Mouse (Mus musculus) midbrain, embryonic 11.5 days (tissue): Measurements from ENCODE around the gene Eif2ak3. TPM values are rescaled to one million over a fixed set of nuclear protein-coding genes. Genes with fewer than 3 reads are reported as not detected.

Experiments used
- ATAC-seq: fragments of 200-750 bp; cut with Nextera tagmentation; 2 replicates; pipeline ENCODE4 v1.8.0; 2017; ENCODE audit warnings: moderate TSS enrichment, moderate library complexity; ENCODE audit not compliant: low FRiP score
- DNase-seq: peaks from one replicate; pipeline ENCODE4 v3.0.0; 2015; ENCODE audit warnings: low spot score; ENCODE audit errors: missing footprints
- H3K27ac ChIP-seq: fragments of 300-500 bp; sonication (generic); 2 replicates; pipeline ENCODE4 v1.5.1; 2014; ENCODE audit warnings: low read depth, low read length
- H3K27me3 ChIP-seq: fragments of 300-500 bp; sonication (generic); 2 replicates; pipeline ENCODE4 v1.6.1; 2014; ENCODE audit warnings: mild to moderate bottlenecking, low read length, moderate library complexity, mixed read lengths; ENCODE audit not compliant: control insufficient read depth, insufficient read depth
- H3K36me3 ChIP-seq: fragments of 300-500 bp; sonication (generic); 2 replicates; pipeline ENCODE4 v1.6.1; 2014; ENCODE audit warnings: mild to moderate bottlenecking, low read length, moderate library complexity, mixed read lengths; ENCODE audit not compliant: control insufficient read depth, insufficient read depth
- H3K4me1 ChIP-seq: fragments of 300-500 bp; sonication (generic); 2 replicates; pipeline ENCODE4 v1.6.1; 2014; ENCODE audit warnings: low read length; ENCODE audit not compliant: control insufficient read depth, insufficient read depth
- H3K4me2 ChIP-seq: fragments of 300-500 bp; sonication (generic); 2 replicates; pipeline ENCODE4 v1.6.1; 2014; ENCODE audit warnings: mild to moderate bottlenecking, moderate library complexity
- H3K4me3 ChIP-seq: fragments of 300-500 bp; sonication (generic); 2 replicates; pipeline ENCODE4 v1.5.1; 2014; ENCODE audit warnings: low read depth, low read length
- H3K9ac ChIP-seq: fragments of 300-500 bp; sonication (generic); 2 replicates; pipeline ENCODE4 v1.6.1; 2014; ENCODE audit warnings: low read length
- H3K9me3 ChIP-seq: fragments of 300-500 bp; sonication (generic); 2 replicates; pipeline ENCODE4 v1.6.1; 2016; ENCODE audit warnings: low read length; ENCODE audit not compliant: control insufficient read depth
- WGBS: fragments of 180-500 bp; shearing (Covaris S2); extraction: QIAGEN DNeasy Blood & Tissue Kit; methylation state at CpG from one replicate; pipeline ENCODE4 v1.1.7; 2014; 5-methylcytosine and 5-hydroxymethylcytosine counted together
- polyA plus RNA-seq: library from polyadenylated mRNA; unstranded; fragments of >200 nt; fragmentation: Nextera tagmentation; extraction: Ambion mirVana; gene quantifications from 2 replicates; pipeline ENCODE4 v1.2.1, GENCODE M21; 2014

The Eif2ak3 gene
- polyA plus RNA-seq, 1 experiment from 2014 or later, result 9.8 TPM

- Histone ChIP-seq H3K4me1 (no peaks in the 10 kb centered on the region), H3K27ac (no peak overlapping the region), H3K36me3 (no peaks in the 10 kb centered on the region), H3K27me3 (no peaks in the 10 kb centered on the region), H3K9me3 (no peaks in the 10 kb centered on the region), H3K4me2 (no peak overlapping the region), H3K4me3 (no peak overlapping the region), H3K9ac (no peak overlapping the region)
- 81% methylated on average over 10 of the region's 10 CpGs for WGBS
- ATAC-seq, result peak; percentile 76
- DNase-seq, result no peak
Measured at GRCm38 (mm10) chr6:70872128-70872527, 27.8 kb downstream of the Eif2ak3 start.

- DNase-seq (no peak), ATAC-seq (peak; percentile 25; the same call in 1 of the 2 replicates)
- no peak overlapping the region for H3K4me2 ChIP-seq
- no peak overlapping the region for H3K9ac ChIP-seq
- H3K9me3 ChIP-seq, result no peaks in the 10 kb centered on the region
- no peaks in the 10 kb centered on the region for H3K36me3 ChIP-seq
- no peaks in the 10 kb centered on the region for H3K27me3 ChIP-seq
- no peak overlapping the region for H3K27ac ChIP-seq
- 86% methylated on average over 7 of the region's 7 CpGs for WGBS
- H3K4me1 ChIP-seq, result no peaks in the 10 kb centered on the region
- no peak overlapping the region for H3K4me3 ChIP-seq
Measured at GRCm38 (mm10) chr6:70872570-70872969, 28.3 kb downstream of the Eif2ak3 start.

GRCm38 (mm10) chr6:70874035-70874775, 29.9 kb downstream of the Eif2ak3 start:
- ATAC-seq (no peak), DNase-seq (no peak)
- 79% methylated on average over 5 of the region's 5 CpGs for WGBS
- no peaks in the 10 kb centered on the region for H3K36me3 ChIP-seq
- no peak overlapping the region for H3K9ac ChIP-seq
- H3K27me3 ChIP-seq, result no peaks in the 10 kb centered on the region
- no peaks in the 10 kb centered on the region for H3K9me3 ChIP-seq
- no peak overlapping the region for H3K27ac ChIP-seq
- no peak overlapping the region for H3K4me3 ChIP-seq
- H3K4me2 ChIP-seq, result no peak overlapping the region
- H3K4me1 ChIP-seq, result no peaks in the 10 kb centered on the region

GRCm38 (mm10) chr6:70875017-70875416, 30.7 kb downstream of the Eif2ak3 start:
- no peak overlapping the region for H3K27ac ChIP-seq
- no peak overlapping the region for H3K4me2 ChIP-seq
- H3K4me3 ChIP-seq, result no peak overlapping the region
- no peaks in the 10 kb centered on the region for H3K27me3 ChIP-seq
- no peaks in the 10 kb centered on the region for H3K36me3 ChIP-seq
- DNase-seq (no peak), ATAC-seq (no peak)
- WGBS, result 100% methylated on average over 1 of the region's 1 CpGs
- no peaks in the 10 kb centered on the region for H3K9me3 ChIP-seq
- no peaks in the 10 kb centered on the region for H3K4me1 ChIP-seq
- no peak overlapping the region for H3K9ac ChIP-seq

- ATAC-seq, result peak; percentile 68
- no peak overlapping the region for H3K9ac ChIP-seq
- H3K4me2 ChIP-seq, result no peak overlapping the region
- peaks cover 3% of the 10 kb centered on the region for H3K36me3 ChIP-seq
- H3K27me3 ChIP-seq, result no peaks in the 10 kb centered on the region
- H3K9me3 ChIP-seq, result no peaks in the 10 kb centered on the region
- DNase-seq, result peak; percentile 94
- no peak overlapping the region for H3K27ac ChIP-seq
- no peak overlapping the region for H3K4me3 ChIP-seq
- 27% methylated on average over 5 of the region's 5 CpGs for WGBS
- H3K4me1 ChIP-seq, result no peaks in the 10 kb centered on the region
Measured at GRCm38 (mm10) chr6:70880714-70881304, 36.5 kb downstream of the Eif2ak3 start.

- Histone ChIP-seq H3K27me3 (no peaks in the 10 kb centered on the region), H3K4me3 (no peak overlapping the region), H3K9me3 (no peaks in the 10 kb centered on the region), H3K4me2 (no peak overlapping the region), H3K9ac (no peak overlapping the region), H3K4me1 (no peaks in the 10 kb centered on the region), H3K27ac (no peak overlapping the region), H3K36me3 (peaks cover 14% of the 10 kb centered on the region)
- 94% methylated on average over 11 of the region's 11 CpGs for whole genome bisulfite sequencing
- no peak for DNase-seq
- ATAC-seq, result no peak
Measured at GRCm38 (mm10) chr6:70887993-70888392, 43.7 kb downstream of the Eif2ak3 start.

- H3K36me3 ChIP-seq, result peaks cover 4% of the 10 kb centered on the region; the same call in 1 of the 2 replicates
- no peaks in the 10 kb centered on the region for H3K4me1 ChIP-seq
- no peaks in the 10 kb centered on the region for H3K27me3 ChIP-seq
- H3K4me2 ChIP-seq, result no peak overlapping the region
- DNase-seq (no peak), ATAC-seq (no peak)
- H3K27ac ChIP-seq, result no peak overlapping the region
- WGBS, result 83% methylated on average over 6 of the region's 6 CpGs
- H3K9ac ChIP-seq, result no peak overlapping the region
- no peaks in the 10 kb centered on the region for H3K9me3 ChIP-seq
- H3K4me3 ChIP-seq, result no peak overlapping the region
Measured at GRCm38 (mm10) chr6:70898166-70898565, 53.9 kb downstream of the Eif2ak3 start.

GRCm38 (mm10) chr6:70899594-70900003, 55.3 kb downstream of the Eif2ak3 start:
- ATAC-seq (no peak), DNase-seq (no peak)
- no peak overlapping the region for H3K4me2 ChIP-seq
- H3K4me3 ChIP-seq, result no peak overlapping the region
- H3K36me3 ChIP-seq, result peaks cover 4% of the 10 kb centered on the region
- no peaks in the 10 kb centered on the region for H3K27me3 ChIP-seq
- no peak overlapping the region for H3K9ac ChIP-seq
- no peaks in the 10 kb centered on the region for H3K4me1 ChIP-seq
- 38% methylated on average over 8 of the region's 8 CpGs for WGBS
- no peaks in the 10 kb centered on the region for H3K9me3 ChIP-seq
- no peak overlapping the region for H3K27ac ChIP-seq

GRCm38 (mm10) chr6:70903689-70904088, 59.4 kb downstream of the Eif2ak3 start:
- H3K27me3 ChIP-seq, result no peaks in the 10 kb centered on the region
- H3K27ac ChIP-seq, result no peak overlapping the region
- no peak overlapping the region for H3K4me2 ChIP-seq
- ATAC-seq (no peak), DNase-seq (no peak)
- H3K9ac ChIP-seq, result no peak overlapping the region
- 90% methylated on average over 5 of the region's 5 CpGs for WGBS
- no peaks in the 10 kb centered on the region for H3K4me1 ChIP-seq
- H3K36me3 ChIP-seq, result peaks cover 4% of the 10 kb centered on the region
- no peak overlapping the region for H3K4me3 ChIP-seq
- no peaks in the 10 kb centered on the region for H3K9me3 ChIP-seq
